Mouse (Mus musculus) thymus, adult 2 months (tissue): ENCODE measurements around the gene Aox4. TPM values are rescaled to one million over a fixed set of nuclear protein-coding genes. Genes with fewer than 3 reads are reported as not detected.

Experiments used
- DNase-seq: peaks from one replicate; pipeline ENCODE4 v3.0.0; 2021
- H3K27ac ChIP-seq: fragments of 200-500 bp; 2 replicates; pipeline ENCODE4 v1.5.1; 2012; ENCODE audit warnings: low read length, control low read depth; ENCODE audit not compliant: control insufficient read depth, insufficient read depth
- H3K27me3 ChIP-seq: fragments of 200-500 bp; 2 replicates; pipeline ENCODE4 v1.6.1; 2012; ENCODE audit warnings: mild to moderate bottlenecking, low read length, moderate library complexity, mixed read lengths; ENCODE audit not compliant: control insufficient read depth, insufficient read depth
- H3K36me3 ChIP-seq: fragments of 200-500 bp; 2 replicates; pipeline ENCODE4 v1.6.1; 2012; ENCODE audit warnings: mild to moderate bottlenecking, low read length, moderate library complexity; ENCODE audit not compliant: control insufficient read depth, insufficient read depth
- H3K4me1 ChIP-seq: fragments of 200-500 bp; replicated peaks from 2 replicates; pipeline ENCODE4 v1.6.1; 2012; ENCODE audit warnings: low read length; ENCODE audit not compliant: control insufficient read depth, insufficient read depth
- H3K4me3 ChIP-seq: fragments of 200-500 bp; 2 replicates; pipeline ENCODE4 v1.5.1; 2012; ENCODE audit warnings: mild to moderate bottlenecking, low read length, control low read depth, moderate library complexity; ENCODE audit not compliant: control insufficient read depth, insufficient read depth
- CTCF ChIP-seq: fragments of 200-500 bp; IDR thresholded peaks from 2 replicates; pipeline ENCODE4 v1.5.1; 2012; ENCODE audit warnings: mild to moderate bottlenecking, control low read depth, low read length, moderate library complexity, borderline replicate concordance; ENCODE audit not compliant: control insufficient read depth, poor library complexity, insufficient read depth; ENCODE audit errors: extremely low read depth
- POLR2A ChIP-seq: fragments of 200-500 bp; IDR thresholded peaks from 2 replicates; pipeline ENCODE4 v1.6.1; 2012; ENCODE audit warnings: mild to moderate bottlenecking, low read length, control low read depth, moderate library complexity; ENCODE audit not compliant: control insufficient read depth, poor library complexity, insufficient read depth; ENCODE audit errors: extremely low read depth
- WGBS: fragments of 180-500 bp; shearing (Covaris S2); methylation state at CpG from one replicate; pipeline ENCODE4 v1.1.7; 2018; 5-methylcytosine and 5-hydroxymethylcytosine counted together
- polyA plus RNA-seq: library from polyadenylated mRNA; depleted of rRNA; stranded (reverse); fragments of >200 nt; gene quantifications from 2 replicates; pipeline ENCODE4 v1.2.3, GENCODE M21; 2012

Gene Aox4
- polyA plus RNA-seq, 1 experiment, result 0.43 TPM

DNA sequence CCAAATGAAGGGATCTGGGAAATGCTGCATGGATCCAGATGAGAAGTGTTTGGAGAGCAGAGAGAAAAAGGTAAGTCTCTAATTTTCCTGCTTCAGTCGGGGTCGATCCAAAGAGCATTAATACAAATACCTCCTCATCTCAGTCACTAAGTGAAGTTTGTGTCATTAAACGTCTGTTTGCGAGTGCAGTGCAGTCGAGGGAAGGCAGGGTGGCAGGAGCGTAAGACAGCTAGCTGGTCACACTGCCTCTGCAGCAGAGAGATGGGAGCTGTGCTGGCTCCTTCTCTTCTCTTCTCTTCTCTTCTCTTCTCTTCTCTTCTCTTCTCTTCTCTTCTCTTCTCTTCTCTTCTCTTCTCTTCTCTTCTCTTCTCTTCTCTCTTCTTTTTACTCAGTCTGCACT lies 17.9 kb downstream of the Aox4 start:
- H3K27ac ChIP-seq, result no peak overlapping the region
- TF ChIP-seq CTCF, result no peak
- H3K27me3 ChIP-seq, result no peaks in the 10 kb centered on the region
- no peaks in the 10 kb centered on the region for H3K4me1 ChIP-seq
- 84% methylated on average over 6 of the region's 6 CpGs for WGBS
- no peak overlapping the region for H3K4me3 ChIP-seq
- H3K36me3 ChIP-seq, result no peaks in the 10 kb centered on the region
- DNase-seq, result no peak

DNA sequence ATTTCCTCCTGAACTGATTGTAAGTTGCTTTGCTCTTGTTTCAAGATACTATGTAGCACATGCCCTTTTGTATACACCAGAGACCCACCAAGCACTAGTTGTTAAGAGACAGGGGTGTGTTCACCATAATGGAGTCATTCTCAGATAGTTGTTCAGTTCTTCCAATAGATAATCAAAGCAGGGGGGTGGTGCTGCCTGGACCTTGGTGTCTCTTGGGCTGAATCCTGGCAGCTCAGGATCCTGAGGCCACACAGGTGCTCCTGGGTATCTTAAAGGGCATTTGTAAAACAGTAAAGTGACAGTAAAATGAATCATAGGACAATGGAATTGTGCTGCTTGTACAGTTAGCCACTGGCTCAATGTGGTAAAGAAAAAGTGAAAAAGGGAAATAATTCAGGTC lies 18.7 kb downstream of the Aox4 start:
- Histone ChIP-seq H3K36me3 (no peaks in the 10 kb centered on the region), H3K27me3 (no peaks in the 10 kb centered on the region), H3K4me3 (no peak overlapping the region), H3K4me1 (no peaks in the 10 kb centered on the region), H3K27ac (no peak overlapping the region)
- no peak for TF ChIP-seq CTCF
- DNase-seq, result no peak

DNA sequence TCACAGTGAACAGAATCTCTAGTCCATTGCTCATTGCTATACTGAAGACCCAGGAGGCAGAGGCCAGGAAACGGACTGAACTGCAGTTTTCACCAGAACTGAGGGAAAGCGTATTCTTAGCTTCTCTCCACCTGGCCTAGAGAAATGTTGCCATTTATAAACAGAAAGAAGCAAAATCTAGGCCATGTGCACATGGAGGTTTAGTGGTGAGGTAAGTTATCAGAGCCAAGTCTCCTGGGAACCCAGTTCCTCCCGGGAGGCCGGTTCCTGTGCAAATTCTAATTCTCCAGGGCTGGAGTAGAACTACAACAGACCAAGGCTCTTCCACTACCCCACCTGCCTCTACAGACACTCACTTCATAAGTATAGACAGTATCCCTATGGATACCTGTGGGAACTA lies 19.6 kb downstream of the Aox4 start:
- no peak overlapping the region for H3K27ac ChIP-seq
- WGBS, result 94% methylated on average over 4 of the region's 4 CpGs

DNA sequence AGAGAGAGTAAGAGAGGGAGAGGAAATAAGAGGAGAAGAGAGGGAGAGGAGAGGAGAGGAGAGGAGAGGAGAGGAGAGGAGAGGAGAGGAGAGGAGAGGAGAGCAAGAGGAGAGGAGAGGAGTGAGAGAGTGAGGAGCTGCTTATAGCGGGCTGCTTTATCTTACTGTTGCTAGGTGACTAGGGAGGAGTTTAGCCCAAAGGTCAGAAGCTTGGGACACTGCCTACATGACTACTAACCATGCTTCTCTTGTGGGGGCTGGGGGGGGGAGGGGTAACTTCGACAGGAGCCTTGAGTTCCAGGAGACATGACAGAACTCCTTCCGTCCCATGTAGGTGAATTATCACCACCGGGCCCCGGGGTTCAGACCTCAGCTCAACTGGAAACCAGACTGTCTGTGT lies 20.3 kb downstream of the Aox4 start:
- no peak for DNase-seq
- H3K4me1 ChIP-seq, result no peaks in the 10 kb centered on the region
- 85% methylated on average over 5 of the region's 5 CpGs for WGBS
- no peak for TF ChIP-seq POLR2A
- TF ChIP-seq CTCF, result no peak
- H3K4me3 ChIP-seq, result no peak overlapping the region
- H3K27ac ChIP-seq, result no peak overlapping the region
- no peaks in the 10 kb centered on the region for H3K27me3 ChIP-seq
- H3K36me3 ChIP-seq, result no peaks in the 10 kb centered on the region

More for the DNA sequence above, 19.6 kb downstream of the Aox4 start:
- Histone ChIP-seq H3K4me1 (no peaks in the 10 kb centered on the region), H3K4me3 (no peak overlapping the region), H3K36me3 (no peaks in the 10 kb centered on the region), H3K27me3 (no peaks in the 10 kb centered on the region)
- DNase-seq, result no peak
- TF ChIP-seq CTCF (no peak), POLR2A (no peak)

DNA sequence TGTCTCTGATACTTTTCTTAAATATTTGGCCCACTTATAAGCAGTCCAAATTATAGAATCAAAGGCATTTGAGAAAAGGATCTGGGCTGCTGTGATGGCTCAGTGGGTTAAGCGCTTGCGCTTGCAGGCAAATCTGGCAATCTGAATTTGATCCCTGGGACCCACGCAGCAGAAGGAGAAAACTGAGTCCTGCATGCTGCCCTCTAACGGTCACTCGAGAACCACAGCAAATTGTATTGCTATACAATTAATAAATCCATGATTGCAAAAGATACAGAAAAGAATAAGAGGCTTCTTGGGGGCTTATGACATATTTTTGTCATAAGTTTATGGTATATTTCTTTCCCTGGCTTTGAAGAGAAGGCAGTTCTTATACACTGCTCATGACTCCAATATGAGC lies 25.2 kb downstream of the Aox4 start:
- no peaks in the 10 kb centered on the region; the same call in 1 of the 2 replicates for H3K4me1 ChIP-seq
- TF ChIP-seq POLR2A (no peak), CTCF (no peak)
- WGBS, result 64% methylated on average over 5 of the region's 5 CpGs
- no peak for DNase-seq
- H3K4me3 ChIP-seq, result no peak overlapping the region
- no peak overlapping the region for H3K27ac ChIP-seq
- no peaks in the 10 kb centered on the region for H3K27me3 ChIP-seq
- no peaks in the 10 kb centered on the region for H3K36me3 ChIP-seq

DNA sequence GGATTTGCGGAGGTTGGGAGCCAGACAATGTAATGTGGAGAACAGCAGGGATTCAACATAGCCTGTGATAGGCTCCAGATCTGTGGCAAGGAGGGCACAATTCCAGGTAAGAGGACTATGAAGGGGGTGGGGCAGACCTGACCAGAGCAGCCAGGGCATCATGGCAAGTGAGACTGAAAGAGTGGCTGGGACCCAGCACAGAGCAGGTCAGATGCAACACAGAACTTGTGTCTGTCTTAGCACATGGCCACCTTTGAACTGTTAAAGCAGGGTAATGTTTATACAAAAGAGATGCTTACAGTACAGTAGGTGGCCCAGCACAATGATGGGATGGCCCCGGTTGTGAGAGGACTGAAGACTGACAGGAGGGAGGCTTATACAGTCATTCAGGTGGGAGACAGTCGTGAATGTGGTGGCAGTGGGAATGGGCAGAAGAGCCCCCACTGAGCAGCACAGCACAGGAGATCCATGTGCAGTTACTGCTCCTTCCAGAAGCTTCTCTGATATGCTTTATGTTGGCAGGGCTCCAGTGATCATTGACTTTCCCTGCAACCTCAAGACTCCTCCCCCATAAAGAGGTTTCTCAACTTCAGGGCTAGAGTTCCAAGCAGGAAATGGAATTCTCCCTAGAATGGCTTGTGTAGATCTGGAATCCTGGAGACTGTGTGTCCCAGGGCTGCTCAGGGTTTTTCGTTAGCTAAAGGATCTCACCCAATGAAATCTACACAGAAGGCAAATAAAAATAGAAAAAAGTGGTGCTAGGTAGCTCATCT lies 27.5 kb downstream of the Aox4 start:
- no peaks in the 10 kb centered on the region for H3K36me3 ChIP-seq
- no peaks in the 10 kb centered on the region; the same call in 1 of the 2 replicates for H3K4me1 ChIP-seq
- TF ChIP-seq POLR2A (no peak), CTCF (no peak)
- 87% methylated on average over 4 of the region's 4 CpGs for WGBS
- H3K27me3 ChIP-seq, result no peaks in the 10 kb centered on the region
- no peak overlapping the region for H3K27ac ChIP-seq
- no peak overlapping the region for H3K4me3 ChIP-seq
- no peak for DNase-seq

DNA sequence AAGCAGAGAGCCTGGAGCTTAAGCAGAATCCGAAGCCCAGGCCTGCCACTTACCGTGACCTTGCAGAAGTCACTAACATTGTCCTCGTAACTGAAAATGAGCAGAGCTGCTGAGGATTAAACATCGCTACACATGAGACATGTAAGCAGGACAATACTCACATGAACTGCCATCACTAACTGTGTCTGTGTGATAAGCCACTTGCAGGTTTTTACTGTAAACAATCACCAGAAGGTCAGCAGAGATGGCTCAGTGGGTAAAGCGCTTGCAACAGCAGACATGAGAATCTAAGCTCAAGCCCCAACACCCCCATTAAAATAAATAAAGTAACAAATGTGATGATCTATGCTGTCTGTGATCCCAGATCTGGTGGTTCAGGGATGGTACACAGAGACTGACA lies 28.2 kb downstream of the Aox4 start:
- no peak for DNase-seq
- no peaks in the 10 kb centered on the region; the same call in 1 of the 2 replicates for H3K4me1 ChIP-seq
- H3K4me3 ChIP-seq, result no peak overlapping the region
- no peak for TF ChIP-seq CTCF
- no peak for TF ChIP-seq POLR2A
- no peaks in the 10 kb centered on the region for H3K27me3 ChIP-seq
- WGBS, result 97% methylated on average over 5 of the region's 5 CpGs
- no peak overlapping the region for H3K27ac ChIP-seq
- H3K36me3 ChIP-seq, result no peaks in the 10 kb centered on the region
